Mouse (Mus musculus): ENCODE data around the gene Usp29.
"Not testable (repeated sequence)": the region's sequence is repeated elsewhere in the genome, so short reads cannot be mapped to it uniquely, and the experiment has no call there.

Usp29 gene

GRCm38 (mm10) chr7:6929286-6929685 is 198.9 kb downstream of the Usp29 start:
- DNase-seq (ENCODE audit: low spot score) = no peak

- no peak for DNase-seq (ENCODE audit: low spot score)
Observed at GRCm38 (mm10) chr7:6934741-6935140, 204.4 kb downstream of the Usp29 start.

- peak; percentile 69 for DNase-seq (ENCODE audit: low spot score)
Observed at GRCm38 (mm10) chr7:6937040-6937439, 206.7 kb downstream of the Usp29 start.

- no peak for DNase-seq (ENCODE audit: low spot score)
Observed at GRCm38 (mm10) chr7:6940761-6941231, 210.4 kb downstream of the Usp29 start.

GRCm38 (mm10) chr7:6948061-6948460 is 217.7 kb downstream of the Usp29 start:
- DNase-seq (ENCODE audit: low spot score) = not testable (repeated sequence)

GRCm38 (mm10) chr7:6956576-6956975 is 226.2 kb downstream of the Usp29 start:
- no peak for DNase-seq (ENCODE audit: low spot score)

- no peak for DNase-seq (ENCODE audit: low spot score)
Observed at GRCm38 (mm10) chr7:6958574-6958973, 228.2 kb downstream of the Usp29 start.

- no peak for DNase-seq (ENCODE audit: low spot score)
Observed at GRCm38 (mm10) chr7:6973566-6973965, 243.2 kb downstream of the Usp29 start.

GRCm38 (mm10) chr7:6976890-6977289 is 246.5 kb downstream of the Usp29 start:
- no peak for DNase-seq (ENCODE audit: low spot score)

GRCm38 (mm10) chr7:6995251-6995650 is 264.9 kb downstream of the Usp29 start, which contains the start of gene Aurkc:
Gene Aurkc (plus strand): TSS chr7:6995300.
- DNase-seq (ENCODE audit: low spot score) = not testable (repeated sequence)

GRCm38 (mm10) chr7:6998914-6999313 is 268.5 kb downstream of the Usp29 start:
- not testable (repeated sequence) for DNase-seq (ENCODE audit: low spot score)

- not testable (repeated sequence) for DNase-seq (ENCODE audit: low spot score)
Observed at GRCm38 (mm10) chr7:7005441-7005840, 275.1 kb downstream of the Usp29 start.
